Mouse (Mus musculus): ENCODE data around the gene Mien1.

DNA sequence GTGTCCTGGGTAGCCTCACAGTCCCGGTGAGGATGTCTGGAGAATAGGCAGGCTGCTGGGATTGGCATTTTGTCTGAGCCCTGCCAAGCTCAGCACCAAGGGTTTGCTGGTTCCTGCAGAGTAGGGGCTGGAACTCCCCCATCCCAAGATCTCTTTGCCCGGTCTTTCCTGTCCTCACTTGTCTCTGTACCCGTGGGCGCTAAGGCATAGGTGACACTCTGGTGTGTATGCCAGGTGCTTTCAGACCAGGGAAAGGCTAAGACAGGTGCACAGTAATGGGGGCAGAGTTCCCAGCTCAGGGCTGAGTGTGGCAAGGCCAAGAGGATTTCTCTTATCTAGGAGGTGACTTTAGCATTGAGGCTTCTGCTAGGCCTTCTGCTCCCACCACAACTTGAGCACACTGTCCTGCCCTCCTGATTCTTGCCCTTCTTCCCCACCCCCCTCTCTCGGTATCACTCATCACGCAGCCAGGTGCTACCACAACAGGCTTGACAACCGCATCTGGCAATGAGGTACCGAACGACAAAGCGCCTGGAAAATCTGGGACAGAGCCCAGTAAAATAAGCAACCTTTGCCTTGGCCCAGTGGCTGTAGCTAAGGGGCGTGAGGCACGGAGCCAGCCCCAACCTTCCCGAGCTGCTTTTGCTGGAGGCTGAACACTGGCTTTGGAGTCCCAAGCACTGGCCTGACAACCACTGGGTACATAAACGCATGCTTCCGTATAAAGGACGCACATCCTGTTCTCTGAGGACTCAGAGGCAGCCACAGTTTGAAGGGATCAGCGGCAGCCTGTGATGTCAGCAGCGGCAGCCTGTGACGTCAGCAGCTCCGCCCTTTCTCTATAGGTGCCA lies 11.4 kb upstream of the Mien1 start:
- TF ChIP-seq NELFE (IDR thresholded peaks at IDR 0.05; ENCODE audit: low read depth, low read length): no peak
- TF ChIP-seq MYC (IDR thresholded peaks at IDR 0.05; ENCODE audit: low read depth, low read length): no peak
- TF ChIP-seq POLR2A (IDR thresholded peaks at IDR 0.05; ENCODE audit: control insufficient read depth in 1 of 2, insufficient read depth in 1 of 2, low read depth in 1 of 2, low read length in 2 of 2, poor library complexity in 1 of 2): no peak
- no peak for TF ChIP-seq CTCF (IDR thresholded peaks at IDR 0.05 in 2 of 3, conservative IDR thresholded peaks at IDR 0.05 in 1 of 3; ENCODE audit: control insufficient read depth in 1 of 3, insufficient read depth in 1 of 3, low read depth in 2 of 3, low read length in 3 of 3, poor library complexity in 1 of 3, severe bottlenecking in 1 of 3)
- no peak for TF ChIP-seq USF1 (IDR thresholded peaks at IDR 0.05; ENCODE audit: low read depth, low read length)
- TF ChIP-seq ZKSCAN1 (IDR thresholded peaks at IDR 0.05; ENCODE audit: low read depth, low read length): no peak
- TF ChIP-seq ZNF384 (IDR thresholded peaks at IDR 0.05; ENCODE audit: low read depth, low read length): no peak
